Mouse (Mus musculus): ENCODE measurements around the gene Cyp8b1.

The Cyp8b1 gene

DNA sequence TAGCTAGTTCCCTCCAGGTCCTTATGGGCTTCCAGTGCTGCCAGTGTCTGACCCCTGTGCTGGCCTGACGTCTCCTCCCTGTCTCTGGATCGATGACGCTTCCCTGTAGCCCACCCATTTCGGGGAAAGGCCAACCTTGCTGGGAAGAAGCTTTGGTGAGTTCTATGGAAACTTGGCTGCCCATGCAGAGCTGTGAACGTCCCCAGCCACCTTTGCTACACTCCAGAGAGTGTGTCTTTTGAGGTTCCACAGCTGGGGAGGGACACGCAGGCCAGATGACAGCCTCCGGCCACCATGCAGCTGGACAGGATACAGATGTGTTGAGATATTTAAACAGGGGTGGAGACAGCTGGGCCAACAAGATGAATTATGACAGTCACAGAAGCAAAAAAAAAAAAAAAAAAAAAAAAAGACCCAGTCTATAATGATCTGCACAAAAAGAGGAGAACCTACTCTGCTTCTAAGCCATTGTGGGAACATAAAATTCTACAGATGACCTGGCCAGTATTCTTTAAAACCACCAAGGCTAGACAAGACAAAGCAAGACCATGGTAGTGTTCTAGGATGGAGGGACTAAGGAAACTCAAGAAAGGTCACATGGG lies 20.6 kb downstream of the Cyp8b1 start:
- Histone ChIP-seq H3K36me3 (ENCODE audit: insufficient read depth, low read length) (no peaks in the 10 kb centered on the region), H3K4me3 (replicated peaks; ENCODE audit: low read length) (no peak overlapping the region), H3K4me1 (replicated peaks; ENCODE audit: low read depth, low read length) (peaks cover 3% of the 10 kb centered on the region; the same call in 1 of the 2 replicates), H3K9me3 (ENCODE audit: low read length) (no peaks in the 10 kb centered on the region; the same call in 1 of the 2 replicates), H3K27me3 (ENCODE audit: insufficient read depth, low read length) (peaks cover 19% of the 10 kb centered on the region)
- TF ChIP-seq CTCF (conservative IDR thresholded peaks at IDR 0.05; ENCODE audit: low read length) (no peak), POU5F1 (IDR thresholded peaks at IDR 0.05; ENCODE audit: borderline replicate concordance, low read length) (no peak), NANOG (IDR thresholded peaks at IDR 0.05; ENCODE audit: borderline replicate concordance, low read length) (no peak)

DNA sequence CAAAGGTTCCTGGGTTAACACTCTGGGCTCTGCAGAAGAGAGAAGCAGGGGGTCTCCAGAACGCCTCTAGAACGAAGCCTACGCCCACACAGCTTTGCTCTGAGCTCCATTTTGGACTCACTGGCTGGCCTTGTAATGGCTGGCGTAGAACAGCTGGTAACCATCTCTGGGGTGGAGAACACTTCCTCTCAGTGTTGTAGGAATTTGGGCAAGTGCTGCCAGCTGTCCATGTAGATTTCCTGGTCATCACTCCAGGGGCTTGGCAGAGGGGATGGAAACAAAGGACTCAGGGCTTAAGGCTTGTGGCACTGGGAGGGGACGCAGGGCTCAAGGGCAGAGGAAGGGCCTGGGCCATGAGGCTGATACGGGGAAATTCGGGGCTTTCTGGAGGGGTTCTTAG lies 21.7 kb downstream of the Cyp8b1 start:
- Histone ChIP-seq H3K36me3 (ENCODE audit: insufficient read depth, low read length) (no peaks in the 10 kb centered on the region), H3K4me1 (replicated peaks; ENCODE audit: low read depth, low read length) (peaks cover 3% of the 10 kb centered on the region; the same call in 1 of the 2 replicates), H3K27me3 (ENCODE audit: insufficient read depth, low read length) (peaks cover 23% of the 10 kb centered on the region), H3K9me3 (ENCODE audit: low read length) (peaks cover 5% of the 10 kb centered on the region), H3K4me3 (replicated peaks; ENCODE audit: low read length) (no peak overlapping the region)
- TF ChIP-seq CTCF (conservative IDR thresholded peaks at IDR 0.05; ENCODE audit: low read length) (no peak), POU5F1 (IDR thresholded peaks at IDR 0.05; ENCODE audit: borderline replicate concordance, low read length) (no peak), NANOG (IDR thresholded peaks at IDR 0.05; ENCODE audit: borderline replicate concordance, low read length) (no peak)

DNA sequence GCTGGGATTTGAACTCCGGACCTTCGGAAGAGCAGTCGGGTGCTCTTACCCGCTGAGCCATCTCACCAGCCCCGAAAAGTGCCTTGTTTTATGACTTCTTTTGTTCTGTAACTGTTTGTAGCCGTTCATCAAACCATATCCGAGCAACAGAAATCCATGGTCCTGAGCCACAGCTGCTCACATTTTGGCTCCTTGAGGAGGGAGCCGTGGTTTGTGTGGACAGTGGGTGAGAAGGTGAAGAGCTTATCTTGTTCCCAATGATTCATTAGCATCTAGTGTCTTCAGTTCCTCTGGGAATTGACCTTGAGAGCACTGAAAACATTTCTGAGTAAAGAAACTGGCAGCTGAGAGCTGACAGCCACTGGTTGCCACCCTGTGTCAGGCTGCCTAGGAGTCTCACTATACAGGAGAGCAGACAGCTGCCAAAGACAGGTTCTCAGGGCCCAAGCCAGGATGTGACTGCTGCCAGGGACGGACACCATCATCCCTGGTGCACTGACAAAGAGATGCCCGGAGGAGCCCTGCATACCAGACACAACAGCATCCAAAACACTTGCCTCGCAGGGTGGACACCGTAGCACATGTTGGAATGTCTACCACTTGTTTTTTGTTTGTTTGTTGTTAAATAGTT lies 23.9 kb downstream of the Cyp8b1 start:
- TF ChIP-seq POU5F1 (IDR thresholded peaks at IDR 0.05; ENCODE audit: borderline replicate concordance, low read length) (no peak), NANOG (IDR thresholded peaks at IDR 0.05; ENCODE audit: borderline replicate concordance, low read length) (no peak), CTCF (conservative IDR thresholded peaks at IDR 0.05; ENCODE audit: low read length) (no peak)

DNA sequence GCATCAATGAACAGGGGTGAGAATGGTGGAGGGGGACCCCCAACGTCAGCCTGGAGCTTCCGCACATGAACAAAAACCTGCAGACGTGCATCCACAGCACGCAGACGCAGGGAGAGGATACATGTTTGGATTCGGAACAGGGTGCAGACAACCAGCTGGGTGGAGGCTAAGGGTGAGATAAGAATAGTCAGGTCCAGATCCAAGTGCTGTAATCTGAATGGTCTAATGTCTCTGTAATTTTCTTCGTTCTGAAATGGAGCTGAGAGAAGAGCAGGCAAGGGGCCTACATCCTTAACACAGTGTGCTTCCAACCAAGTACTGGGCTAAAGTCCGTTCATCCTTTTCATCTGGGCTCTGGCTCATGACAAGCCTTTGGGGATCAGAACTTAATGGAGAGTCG lies 24.8 kb downstream of the Cyp8b1 start:
- Histone ChIP-seq H3K36me3 (ENCODE audit: insufficient read depth, low read length) (no peaks in the 10 kb centered on the region), H3K27me3 (ENCODE audit: insufficient read depth, low read length) (peaks cover 18% of the 10 kb centered on the region), H3K9me3 (ENCODE audit: low read length) (peaks cover 25% of the 10 kb centered on the region), H3K4me3 (replicated peaks; ENCODE audit: low read length) (no peak overlapping the region), H3K4me1 (replicated peaks; ENCODE audit: low read depth, low read length) (peaks cover 3% of the 10 kb centered on the region; the same call in 1 of the 2 replicates)
- TF ChIP-seq CTCF (conservative IDR thresholded peaks at IDR 0.05; ENCODE audit: low read length) (no peak), NANOG (IDR thresholded peaks at IDR 0.05; ENCODE audit: borderline replicate concordance, low read length) (no peak)

More for the DNA sequence above, 23.9 kb downstream of the Cyp8b1 start:
- Histone ChIP-seq H3K36me3 (ENCODE audit: insufficient read depth, low read length) (no peaks in the 10 kb centered on the region), H3K27me3 (ENCODE audit: insufficient read depth, low read length) (peaks cover 18% of the 10 kb centered on the region), H3K9me3 (ENCODE audit: low read length) (peaks cover 25% of the 10 kb centered on the region), H3K4me1 (replicated peaks; ENCODE audit: low read depth, low read length) (peaks cover 3% of the 10 kb centered on the region; the same call in 1 of the 2 replicates), H3K4me3 (replicated peaks; ENCODE audit: low read length) (no peak overlapping the region)

DNA sequence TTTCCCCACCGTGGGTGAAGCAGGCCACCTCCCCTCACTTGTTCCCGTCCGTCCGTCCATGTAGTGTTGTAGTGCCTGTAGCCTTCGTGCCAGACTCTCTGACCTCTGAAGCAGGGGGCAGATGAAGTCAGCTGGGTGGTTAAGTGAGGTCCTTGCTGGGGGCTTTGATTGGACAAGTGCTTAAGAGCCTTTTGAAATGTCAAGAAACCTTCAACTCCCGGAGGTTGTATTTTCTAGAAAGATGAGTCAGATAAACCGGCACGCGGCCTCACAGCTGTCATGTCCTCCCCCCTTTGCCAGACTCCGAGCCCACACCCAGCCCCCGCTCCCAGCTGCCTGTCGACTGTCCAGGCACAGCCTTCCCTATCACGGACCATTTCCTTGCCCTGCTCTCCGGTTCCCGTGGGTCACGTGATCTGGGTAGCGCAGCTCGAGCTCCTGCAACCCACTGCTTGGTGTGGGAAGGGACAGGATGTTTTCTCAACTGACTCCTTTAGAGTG lies 25.6 kb downstream of the Cyp8b1 start:
- TF ChIP-seq NANOG (IDR thresholded peaks at IDR 0.05; ENCODE audit: borderline replicate concordance, low read length) = no peak
- TF ChIP-seq POU5F1 (IDR thresholded peaks at IDR 0.05; ENCODE audit: borderline replicate concordance, low read length) = no peak

DNA sequence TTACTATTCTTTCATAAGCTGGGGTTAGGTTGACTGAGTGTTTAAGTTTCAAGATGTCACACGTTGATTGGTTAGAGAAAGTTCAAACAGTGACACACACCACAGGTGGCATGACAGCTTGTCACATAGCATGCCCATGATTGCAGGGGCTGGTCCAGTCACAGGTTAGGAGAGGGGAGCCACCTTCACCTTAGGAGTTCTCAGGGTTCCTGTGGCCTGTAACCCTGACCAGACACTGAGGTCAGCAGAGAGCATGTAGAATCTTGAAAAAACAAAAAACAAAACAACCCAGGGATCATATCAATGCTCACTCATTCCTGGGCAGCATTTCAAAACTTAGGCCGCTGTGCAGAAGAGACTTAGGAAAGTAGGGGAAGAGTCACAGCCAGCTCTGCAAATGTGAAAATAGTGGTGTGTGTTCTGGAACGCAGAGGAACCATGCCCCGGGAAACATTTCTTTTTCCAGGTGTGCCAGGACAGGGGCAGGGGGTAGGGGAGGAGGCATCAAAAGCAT lies 26.1 kb downstream of the Cyp8b1 start:
- H3K27me3 ChIP-seq (ENCODE audit: insufficient read depth, low read length) = peaks cover 15% of the 10 kb centered on the region
- TF ChIP-seq CTCF (conservative IDR thresholded peaks at IDR 0.05; ENCODE audit: low read length) (no peak), NANOG (IDR thresholded peaks at IDR 0.05; ENCODE audit: borderline replicate concordance, low read length) (no peak), POU5F1 (IDR thresholded peaks at IDR 0.05; ENCODE audit: borderline replicate concordance, low read length) (no peak)
- H3K4me3 ChIP-seq (replicated peaks; ENCODE audit: low read length) = no peak overlapping the region
- H3K9me3 ChIP-seq (ENCODE audit: low read length) = peaks cover 25% of the 10 kb centered on the region
- H3K36me3 ChIP-seq (ENCODE audit: insufficient read depth, low read length) = no peaks in the 10 kb centered on the region
- H3K4me1 ChIP-seq (replicated peaks; ENCODE audit: low read depth, low read length) = peaks cover 3% of the 10 kb centered on the region; the same call in 1 of the 2 replicates

More for the DNA sequence above, 25.6 kb downstream of the Cyp8b1 start:
- H3K36me3 ChIP-seq (ENCODE audit: insufficient read depth, low read length) = no peaks in the 10 kb centered on the region
- peaks cover 18% of the 10 kb centered on the region for H3K27me3 ChIP-seq (ENCODE audit: insufficient read depth, low read length)
- H3K4me1 ChIP-seq (replicated peaks; ENCODE audit: low read depth, low read length) = peaks cover 3% of the 10 kb centered on the region; the same call in 1 of the 2 replicates
- peaks cover 25% of the 10 kb centered on the region for H3K9me3 ChIP-seq (ENCODE audit: low read length)
- no peak overlapping the region for H3K4me3 ChIP-seq (replicated peaks; ENCODE audit: low read length)

DNA sequence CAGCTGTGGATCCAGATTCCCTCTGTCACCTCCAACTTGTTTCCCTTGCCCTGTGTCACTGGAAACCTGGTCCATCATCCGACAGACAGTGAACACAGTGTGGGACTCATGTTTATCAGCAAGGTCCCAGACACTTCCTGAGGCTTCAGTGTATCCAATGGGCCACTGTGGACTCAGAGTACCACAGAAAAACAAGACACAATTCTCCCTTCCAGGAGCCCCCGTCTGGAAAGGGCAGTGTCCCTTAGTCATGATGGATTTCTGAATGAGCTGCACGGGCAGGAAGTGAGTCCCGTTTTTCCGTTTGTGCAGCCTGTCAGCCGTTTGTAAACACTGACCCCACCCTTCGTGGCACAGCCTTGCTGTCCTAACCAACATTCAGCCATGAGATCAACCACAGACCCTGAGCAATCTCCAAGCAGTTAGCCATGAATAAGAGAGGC lies 34.1 kb downstream of the Cyp8b1 start:
- H3K4me1 ChIP-seq (replicated peaks; ENCODE audit: low read depth, low read length) = 0 out of 2 replicates have a peak, but pooled peaks cover 4% of the 10 kb centered on the region
- H3K27me3 ChIP-seq (ENCODE audit: insufficient read depth, low read length) = no peaks in the 10 kb centered on the region; the same call in 1 of the 2 replicates
- no peaks in the 10 kb centered on the region for H3K36me3 ChIP-seq (ENCODE audit: insufficient read depth, low read length)
- H3K4me3 ChIP-seq (replicated peaks; ENCODE audit: low read length) = no peak overlapping the region
- no peak for TF ChIP-seq NANOG (IDR thresholded peaks at IDR 0.05; ENCODE audit: borderline replicate concordance, low read length)
- no peak for TF ChIP-seq CTCF (conservative IDR thresholded peaks at IDR 0.05; ENCODE audit: low read length)
- no peak for TF ChIP-seq POU5F1 (IDR thresholded peaks at IDR 0.05; ENCODE audit: borderline replicate concordance, low read length)
- peaks cover 7% of the 10 kb centered on the region for H3K9me3 ChIP-seq (ENCODE audit: low read length)

DNA sequence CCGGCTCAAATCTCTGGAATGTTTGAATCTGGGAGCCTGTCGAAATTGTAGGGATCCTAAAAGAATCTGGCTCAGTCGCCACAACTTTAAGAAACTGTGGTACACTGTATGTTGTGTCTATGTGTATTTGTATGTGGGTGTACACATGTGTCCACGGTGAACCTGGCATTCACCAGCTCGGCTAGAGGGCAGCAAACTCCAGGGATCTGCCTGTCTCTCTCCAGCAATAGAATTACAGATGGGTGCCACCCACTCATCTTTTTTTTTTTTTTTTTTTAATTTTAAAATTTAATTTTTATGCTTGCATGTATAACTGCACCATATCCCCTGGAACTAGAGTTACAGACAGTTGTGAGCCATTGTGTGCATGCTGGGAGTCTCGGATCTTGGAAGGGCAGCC lies 34.8 kb downstream of the Cyp8b1 start:
- no peak overlapping the region for H3K4me3 ChIP-seq (replicated peaks; ENCODE audit: low read length)
- H3K9me3 ChIP-seq (ENCODE audit: low read length) = peaks cover 7% of the 10 kb centered on the region
- H3K36me3 ChIP-seq (ENCODE audit: insufficient read depth, low read length) = no peaks in the 10 kb centered on the region
- H3K27me3 ChIP-seq (ENCODE audit: insufficient read depth, low read length) = no peaks in the 10 kb centered on the region; the same call in 1 of the 2 replicates
- TF ChIP-seq NANOG (IDR thresholded peaks at IDR 0.05; ENCODE audit: borderline replicate concordance, low read length) (no peak), POU5F1 (IDR thresholded peaks at IDR 0.05; ENCODE audit: borderline replicate concordance, low read length) (no peak), CTCF (conservative IDR thresholded peaks at IDR 0.05; ENCODE audit: low read length) (no peak)
- H3K4me1 ChIP-seq (replicated peaks; ENCODE audit: low read depth, low read length) = 0 out of 2 replicates have a peak, but pooled peaks cover 4% of the 10 kb centered on the region

Data from E14TG2a.4 (cell line).